Mouse (Mus musculus) layer of hippocampus, adult 18-20 months (tissue): ENCODE measurements around the gene Olig3. TPM values are rescaled to one million over a fixed set of nuclear protein-coding genes. Genes with fewer than 3 reads are reported as not detected.

Source experiments
- total RNA-seq, 2 experiments: library from RNA; stranded (reverse); gene quantifications; 2 replicates each; pipeline ENCODE4 v1.2.3; 2021

The Olig3 gene
- total RNA-seq, 2 experiments from 2014 or later: not detected

Other genes starting within 250 kb of the Olig3 start
- 10 to 100 TPM; 18.7 to 20.1 TPM for gene Ifngr1, start 235.4 kb downstream of the Olig3 start, total RNA-seq